Mouse (Mus musculus) embryonic facial prominence, embryonic 11.5 days (tissue): ENCODE measurements around the gene Natd1. TPM values are rescaled to one million over a fixed set of nuclear protein-coding genes. Genes with fewer than 3 reads are reported as not detected.
"Not testable (repeated sequence)": the region's sequence is repeated elsewhere in the genome, so short reads cannot be mapped to it uniquely, and the experiment has no call there.

ENCODE experiments used
- ATAC-seq: fragments of 200-750 bp; cut with Nextera tagmentation; replicated peaks from 2 replicates; pipeline ENCODE4 v1.8.0; 2017; ENCODE audit warnings: low read depth; ENCODE audit not compliant: insufficient number of reproducible peaks, low FRiP score, low TSS enrichment
- DNase-seq: peaks from one replicate; pipeline ENCODE4 v3.0.0-alpha.2; 2015; ENCODE audit warnings: low spot score
- H3K27ac ChIP-seq: fragments of 300-500 bp; sonication (generic); replicated peaks from 2 replicates; pipeline ENCODE4 v1.5.1; 2014; ENCODE audit warnings: mild to moderate bottlenecking, low read depth, low read length, control low read depth
- H3K27me3 ChIP-seq: fragments of 300-500 bp; sonication (generic); 2 replicates; pipeline ENCODE4 v1.6.1; 2014; ENCODE audit warnings: mild to moderate bottlenecking, low read length, moderate library complexity, mixed read lengths; ENCODE audit not compliant: control insufficient read depth, insufficient read depth
- H3K36me3 ChIP-seq: fragments of 300-500 bp; sonication (generic); replicated peaks from 2 replicates; pipeline ENCODE4 v1.6.1; 2014; ENCODE audit warnings: low read depth, mild to moderate bottlenecking, low read length, moderate library complexity, mixed read lengths; ENCODE audit not compliant: control insufficient read depth, insufficient read depth
- H3K4me1 ChIP-seq: fragments of 300-500 bp; sonication (generic); 2 replicates; pipeline ENCODE4 v1.6.1; 2014; ENCODE audit warnings: low read length, mixed read lengths; ENCODE audit not compliant: control insufficient read depth, insufficient read depth
- H3K4me2 ChIP-seq: fragments of 300-500 bp; sonication (generic); 2 replicates; pipeline ENCODE4 v1.6.1; 2014; ENCODE audit warnings: low read depth, mild to moderate bottlenecking, control low read depth, low read length, moderate library complexity
- H3K4me3 ChIP-seq: fragments of 300-500 bp; sonication (generic); 2 replicates; pipeline ENCODE4 v1.5.1; 2014; ENCODE audit warnings: low read depth, low read length, control low read depth
- H3K9ac ChIP-seq: fragments of 300-500 bp; sonication (generic); replicated peaks from 2 replicates; pipeline ENCODE4 v1.6.1; 2014; ENCODE audit warnings: mild to moderate bottlenecking, control low read depth, low read length
- H3K9me3 ChIP-seq: fragments of 300-500 bp; sonication (generic); replicated peaks from 2 replicates; pipeline ENCODE4 v1.6.1; 2016; ENCODE audit warnings: mild to moderate bottlenecking, low read length, inconsistent platforms, mixed read lengths; ENCODE audit not compliant: control insufficient read depth
- WGBS: fragments of 180-500 bp; shearing (Covaris S2); extraction: QIAGEN DNeasy Blood & Tissue Kit; methylation state at CpG from one replicate; pipeline ENCODE4 v1.1.7; 2014; 5-methylcytosine and 5-hydroxymethylcytosine counted together
- polyA plus RNA-seq: library from polyadenylated mRNA; unstranded; fragments of >200 nt; fragmentation: Nextera tagmentation; extraction: Ambion mirVana; gene quantifications from 2 replicates; pipeline ENCODE4 v1.2.1, GENCODE M21; 2014

Natd1 gene
- polyA plus RNA-seq, 1 experiment from 2014 or later, result 17.8 TPM

DNA sequence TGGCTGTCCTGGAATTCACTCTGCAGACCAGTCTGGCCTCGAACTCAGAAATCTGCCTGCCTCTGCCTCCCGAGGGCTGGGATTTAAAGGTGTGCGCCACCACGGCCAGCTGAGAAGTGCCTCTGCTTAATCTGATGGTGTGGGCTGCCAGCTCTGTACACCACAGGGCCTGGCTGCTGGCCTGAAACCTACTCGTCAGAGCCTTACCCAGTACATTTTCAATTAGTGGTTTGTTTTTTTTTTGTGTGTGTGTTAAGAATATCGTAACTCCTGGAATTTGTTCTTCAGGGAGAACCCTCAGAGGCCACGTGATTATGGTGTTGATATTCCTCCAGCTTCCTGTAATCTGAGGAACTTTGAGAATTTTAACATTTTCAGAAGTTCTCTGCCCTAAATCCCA lies 12.5 kb downstream of the Natd1 start:
- Histone ChIP-seq H3K4me3 (no peak overlapping the region), H3K27me3 (no peaks in the 10 kb centered on the region), H3K36me3 (peaks cover 7% of the 10 kb centered on the region; the same call in 1 of the 2 replicates), H3K9me3 (no peaks in the 10 kb centered on the region), H3K4me1 (no peaks in the 10 kb centered on the region), H3K9ac (no peak overlapping the region), H3K27ac (no peak overlapping the region), H3K4me2 (no peak overlapping the region)
- 59% methylated on average over 7 of the region's 7 CpGs for WGBS
- DNase-seq, result no peak
- ATAC-seq, result no peak

DNA sequence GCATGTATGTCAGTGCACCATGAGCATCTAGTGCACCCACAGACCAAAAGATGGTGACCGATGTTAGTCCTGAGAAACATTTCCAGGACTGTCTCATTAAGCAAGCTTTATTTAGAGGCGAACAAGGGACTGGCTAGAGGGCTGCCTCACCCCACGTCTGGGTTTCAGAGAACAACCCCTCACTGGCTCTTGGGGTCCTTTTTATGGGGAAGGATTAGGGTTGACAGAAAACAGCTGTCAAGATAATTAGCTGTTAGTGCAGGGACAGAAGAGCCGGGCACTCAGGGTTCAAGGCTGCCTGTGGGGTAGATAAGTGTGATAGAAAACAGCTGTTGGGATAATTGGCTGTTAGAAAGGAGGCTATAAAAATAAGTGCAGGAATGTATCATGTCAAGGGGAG lies 18.6 kb downstream of the Natd1 start:
- 17% methylated on average over 4 of the region's 4 CpGs for WGBS
- ATAC-seq (0 out of 2 replicates have a peak, but pooled peaks have one; percentile 52), DNase-seq (peak; percentile 85)
- no peak overlapping the region for H3K9ac ChIP-seq
- no peak overlapping the region for H3K27ac ChIP-seq
- no peaks in the 10 kb centered on the region for H3K27me3 ChIP-seq
- no peaks in the 10 kb centered on the region for H3K9me3 ChIP-seq
- no peak overlapping the region for H3K4me3 ChIP-seq
- no peaks in the 10 kb centered on the region for H3K4me1 ChIP-seq
- no peaks in the 10 kb centered on the region for H3K36me3 ChIP-seq
- no peak overlapping the region for H3K4me2 ChIP-seq

DNA sequence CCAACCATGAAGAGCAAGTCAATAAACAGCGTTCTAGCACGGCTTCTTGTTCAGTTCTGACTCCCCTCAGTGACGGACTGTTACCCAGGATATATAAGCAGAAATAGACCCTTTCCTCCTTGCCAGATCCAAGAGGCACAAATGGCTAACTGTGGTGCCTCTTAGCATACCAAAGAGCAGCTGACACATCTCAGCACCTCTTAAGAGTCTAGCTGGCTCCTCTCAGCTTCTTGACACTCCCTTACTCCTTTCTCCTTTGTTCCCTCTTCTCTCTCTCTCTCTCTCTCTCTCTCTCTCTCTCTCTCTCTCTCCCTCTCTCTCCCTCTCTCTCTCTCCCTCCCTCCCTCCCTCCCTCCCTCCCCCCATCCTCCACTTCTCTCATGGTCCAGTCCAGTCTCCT lies 23.8 kb downstream of the Natd1 start:
- H3K27me3 ChIP-seq, result no peaks in the 10 kb centered on the region
- 51% methylated on average over 3 of the region's 3 CpGs for WGBS
- H3K9me3 ChIP-seq, result no peaks in the 10 kb centered on the region
- H3K4me3 ChIP-seq, result no peak overlapping the region
- H3K9ac ChIP-seq, result no peak overlapping the region
- H3K36me3 ChIP-seq, result no peaks in the 10 kb centered on the region
- ATAC-seq (no peak), DNase-seq (no peak)
- H3K27ac ChIP-seq, result no peak overlapping the region
- no peaks in the 10 kb centered on the region for H3K4me1 ChIP-seq
- no peak overlapping the region for H3K4me2 ChIP-seq

DNA sequence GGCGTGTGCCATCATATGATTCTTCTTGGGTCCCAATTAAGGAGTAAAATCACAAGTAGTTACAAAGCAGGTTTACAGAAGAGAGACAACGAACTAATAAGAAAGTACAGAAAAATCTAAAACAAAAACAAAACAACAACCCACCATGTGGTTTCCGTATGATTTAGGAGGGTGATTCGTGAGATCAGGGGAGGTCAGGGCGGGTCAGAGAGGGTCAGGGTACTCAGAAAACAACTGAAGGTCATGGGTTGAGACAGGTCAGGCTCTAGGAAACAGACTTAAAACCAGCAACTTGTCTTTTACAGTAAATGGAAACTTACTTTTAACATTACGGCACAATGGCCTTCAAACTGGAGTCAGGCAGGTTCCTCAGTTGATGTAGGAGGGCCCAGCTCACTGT lies 24.3 kb downstream of the Natd1 start:
- ATAC-seq (no peak), DNase-seq (no peak)
- Histone ChIP-seq H3K4me1 (no peaks in the 10 kb centered on the region), H3K4me2 (no peak overlapping the region), H3K36me3 (no peaks in the 10 kb centered on the region), H3K9me3 (no peaks in the 10 kb centered on the region), H3K27ac (no peak overlapping the region), H3K4me3 (no peak overlapping the region), H3K27me3 (no peaks in the 10 kb centered on the region), H3K9ac (no peak overlapping the region)
- 39% methylated on average over 6 of the region's 6 CpGs for WGBS

DNA sequence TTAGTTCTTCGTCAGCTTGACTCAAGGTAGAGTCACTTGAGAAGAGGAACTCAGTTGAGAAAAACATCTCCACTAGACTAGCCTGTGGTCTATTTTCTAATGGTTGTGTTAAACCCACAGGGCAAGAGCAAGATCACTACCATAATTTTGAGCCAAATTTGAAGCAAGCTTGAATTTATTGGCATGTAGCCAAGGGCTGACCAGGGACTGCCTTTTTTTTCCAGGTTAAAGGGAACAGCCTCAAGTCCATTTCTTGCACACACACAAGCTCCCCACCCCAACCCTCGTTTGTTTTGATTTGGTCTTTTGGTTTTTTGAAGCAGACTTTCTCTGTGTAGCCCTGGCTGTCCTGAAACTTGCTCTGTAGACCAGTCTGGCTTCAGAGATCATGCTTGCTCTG lies 24.7 kb downstream of the Natd1 start:
- no peak for DNase-seq
- no peak overlapping the region for H3K9ac ChIP-seq
- 57% methylated on average over 2 of the region's 2 CpGs for WGBS
- no peaks in the 10 kb centered on the region for H3K9me3 ChIP-seq
- no peak for ATAC-seq
- H3K4me1 ChIP-seq, result no peaks in the 10 kb centered on the region
- H3K27ac ChIP-seq, result no peak overlapping the region
- no peak overlapping the region for H3K4me3 ChIP-seq
- H3K4me2 ChIP-seq, result no peak overlapping the region
- no peaks in the 10 kb centered on the region for H3K27me3 ChIP-seq
- no peaks in the 10 kb centered on the region for H3K36me3 ChIP-seq

DNA sequence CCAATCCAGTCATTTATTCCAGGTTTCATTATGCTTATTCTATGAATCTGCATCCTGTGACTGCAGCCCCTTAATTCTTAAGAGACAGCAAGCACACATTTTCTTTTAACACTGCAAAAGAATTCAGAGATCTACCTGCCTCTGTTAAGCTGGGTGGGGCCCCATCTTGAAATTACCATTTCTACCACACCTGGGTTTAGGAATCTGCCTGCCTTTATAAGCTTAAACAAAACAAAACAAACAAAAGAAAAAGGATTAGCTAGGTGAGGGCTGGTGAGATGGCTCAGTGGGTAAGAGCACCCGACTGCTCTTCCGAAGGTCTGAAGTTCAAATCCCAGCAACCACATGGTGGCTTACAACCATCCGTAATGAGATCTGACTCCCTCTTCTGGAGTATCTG lies 27.6 kb downstream of the Natd1 start:
- not testable (repeated sequence) for H3K4me1 ChIP-seq, H3K27ac ChIP-seq, H3K9me3 ChIP-seq, H3K4me2 ChIP-seq, ATAC-seq, DNase-seq, H3K4me3 ChIP-seq, H3K27me3 ChIP-seq, H3K36me3 ChIP-seq, H3K9ac ChIP-seq
- WGBS, result 85% methylated on average over 2 of the region's 3 CpGs

DNA sequence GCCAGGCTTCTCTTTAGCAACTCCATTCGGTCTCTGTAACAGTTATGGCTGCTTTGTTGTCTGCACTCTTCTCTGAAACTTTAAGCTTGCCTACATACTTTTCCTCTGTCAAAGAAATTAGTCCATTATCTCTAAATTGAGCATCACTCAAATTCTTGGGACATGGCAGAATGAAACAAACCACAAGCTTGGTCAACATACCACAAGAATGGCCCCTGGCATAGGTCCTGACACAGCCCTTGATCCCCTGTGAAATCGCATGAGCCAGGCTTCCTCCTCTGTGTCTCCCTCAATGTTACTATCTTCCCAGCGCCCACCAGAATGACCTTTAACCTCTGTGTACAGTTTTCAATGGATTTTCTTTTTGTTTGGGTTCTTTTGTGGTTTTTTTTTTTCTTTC lies 32.2 kb downstream of the Natd1 start:
- Histone ChIP-seq H3K36me3 (no peaks in the 10 kb centered on the region), H3K27ac (no peak overlapping the region), H3K9ac (no peak overlapping the region), H3K27me3 (no peaks in the 10 kb centered on the region), H3K9me3 (no peaks in the 10 kb centered on the region), H3K4me1 (no peaks in the 10 kb centered on the region), H3K4me2 (no peak overlapping the region), H3K4me3 (no peak overlapping the region)
- DNase-seq (no peak), ATAC-seq (no peak)
- 63% methylated on average over 3 of the region's 3 CpGs for WGBS

DNA sequence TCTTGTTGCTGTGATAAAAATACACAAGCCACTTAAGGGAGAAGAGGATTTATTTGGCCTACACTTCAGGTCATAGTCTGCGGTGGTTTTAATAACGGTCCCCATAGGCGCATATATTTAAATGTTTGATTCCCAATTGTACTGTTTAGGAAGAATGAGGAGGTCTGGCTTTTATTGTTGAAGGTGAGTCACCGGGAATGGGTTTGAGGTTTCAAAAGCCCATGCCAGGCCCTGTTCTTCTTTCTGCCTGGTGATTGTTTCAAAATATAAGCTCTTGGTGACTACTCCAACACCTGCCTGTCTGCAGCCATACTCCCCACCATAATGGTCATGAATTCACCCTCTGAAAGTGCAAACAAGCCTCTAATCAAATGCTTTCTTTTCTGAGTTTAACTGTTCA lies 34.0 kb downstream of the Natd1 start:
- WGBS, result 94% methylated on average over 4 of the region's 4 CpGs
- H3K4me3 ChIP-seq, result no peak overlapping the region
- no peaks in the 10 kb centered on the region for H3K9me3 ChIP-seq
- H3K27me3 ChIP-seq, result no peaks in the 10 kb centered on the region
- H3K27ac ChIP-seq, result no peak overlapping the region
- H3K4me2 ChIP-seq, result no peak overlapping the region
- DNase-seq, result no peak
- peaks cover 5% of the 10 kb centered on the region; the same call in 1 of the 2 replicates for H3K4me1 ChIP-seq
- no peaks in the 10 kb centered on the region; the same call in 1 of the 2 replicates for H3K36me3 ChIP-seq
- no peak overlapping the region for H3K9ac ChIP-seq
- no peak for ATAC-seq
